Mouse (Mus musculus) heart, adult 2 months (tissue): ENCODE measurements around the gene Olfr1368.

Source experiments
- CTCF ChIP-seq: fragments of 200-600 bp; IDR thresholded peaks from 2 replicates; pipeline ENCODE4 v1.8.1; 2022; ENCODE audit warnings: antibody characterized with exemption, mild to moderate bottlenecking, moderate library complexity
- EP300 ChIP-seq: fragments of 200-500 bp; IDR thresholded peaks from 2 replicates; pipeline ENCODE4 v1.6.1; 2011; ENCODE audit warnings: low read depth, low read length, control low read depth; ENCODE audit not compliant: insufficient read depth
- POLR2A ChIP-seq: fragments of 200-500 bp; IDR thresholded peaks from 2 replicates; pipeline ENCODE4 v1.6.1; 2011; ENCODE audit warnings: mild to moderate bottlenecking, low read depth, low read length, control low read depth; ENCODE audit not compliant: insufficient read depth

- TF ChIP-seq EP300 = no peak
- no peak for TF ChIP-seq CTCF
- TF ChIP-seq POLR2A = no peak
Measured at GRCm38 (mm10) chr13:21170431-21171155, 24.9 kb upstream of the Olfr1368 start.
